Mouse (Mus musculus) kidney, adult 8-10 months (tissue): ENCODE data around the gene Scrn3.

Source experiments
- DNase-seq, 2 experiments: peaks; one replicate each; pipeline ENCODE4 v3.0.0; 2022

Gene Scrn3

DNA sequence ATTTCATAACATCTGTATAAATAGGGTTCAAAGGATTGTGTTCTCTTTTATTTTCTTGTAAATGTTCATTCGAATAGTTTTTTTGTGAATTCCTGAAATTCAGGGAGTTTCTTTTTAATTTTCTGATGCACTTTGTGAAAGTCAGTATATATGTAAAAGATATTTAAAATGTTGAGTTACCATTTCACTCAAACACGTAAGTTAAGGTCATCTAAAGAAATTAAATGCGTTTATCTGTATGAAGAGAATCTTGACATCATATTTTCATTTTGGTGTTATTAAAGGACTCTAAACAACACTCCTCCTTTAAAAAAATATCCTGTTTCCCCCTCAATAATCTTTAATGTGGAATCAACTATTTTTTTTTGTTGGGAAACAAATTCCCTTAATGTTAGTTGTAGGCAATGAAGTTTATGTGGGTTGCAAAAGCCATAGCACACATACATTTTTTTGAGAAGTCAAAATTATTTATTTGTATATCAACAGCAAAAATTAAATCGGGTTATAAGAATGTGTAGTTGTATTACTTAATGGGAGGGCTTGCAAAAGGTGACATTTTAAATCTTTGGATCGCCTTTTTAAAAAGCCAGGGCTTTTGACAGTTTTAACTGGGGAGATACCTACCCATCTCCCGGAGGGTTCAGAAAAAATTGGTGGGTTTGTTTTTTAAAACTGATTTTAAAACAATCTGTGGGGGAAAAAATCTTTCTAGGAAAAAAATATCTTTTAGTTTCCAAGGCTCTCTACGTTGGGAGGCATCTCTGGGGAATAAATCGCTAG, 37.0 kb upstream of the Scrn3 start:
- DNase-seq = no peak

DNA sequence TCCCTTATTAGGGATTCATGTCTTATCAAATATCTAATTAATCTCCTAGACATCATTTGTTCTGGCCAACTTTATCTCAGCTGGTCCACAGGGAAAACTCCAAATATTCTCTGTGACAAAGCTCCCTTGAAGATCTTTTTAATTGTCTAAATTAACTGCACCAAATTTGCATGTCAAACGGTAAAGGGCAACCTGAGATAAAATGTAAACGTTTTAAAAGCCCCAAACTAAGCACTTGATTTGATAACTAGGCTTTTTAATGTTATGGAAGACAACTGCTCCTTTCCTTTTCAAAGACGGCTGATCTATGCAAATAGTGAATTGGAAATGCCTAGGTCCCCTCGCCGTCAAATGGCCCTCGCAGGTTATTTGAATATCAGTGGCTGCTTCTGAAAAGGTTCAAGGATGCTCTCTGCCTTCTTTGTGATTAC, 36.2 kb upstream of the Scrn3 start:
- DNase-seq = no peak

- no peak for DNase-seq
Observed at GRCm38 (mm10) chr2:73277021-73277708, 35.2 kb upstream of the Scrn3 start.

- no peak for DNase-seq
Observed at GRCm38 (mm10) chr2:73277709-73278075, 34.7 kb upstream of the Scrn3 start.

- peak; percentile 74 to 86 for DNase-seq
Observed at GRCm38 (mm10) chr2:73278131-73278854, 34.1 kb upstream of the Scrn3 start.

DNA sequence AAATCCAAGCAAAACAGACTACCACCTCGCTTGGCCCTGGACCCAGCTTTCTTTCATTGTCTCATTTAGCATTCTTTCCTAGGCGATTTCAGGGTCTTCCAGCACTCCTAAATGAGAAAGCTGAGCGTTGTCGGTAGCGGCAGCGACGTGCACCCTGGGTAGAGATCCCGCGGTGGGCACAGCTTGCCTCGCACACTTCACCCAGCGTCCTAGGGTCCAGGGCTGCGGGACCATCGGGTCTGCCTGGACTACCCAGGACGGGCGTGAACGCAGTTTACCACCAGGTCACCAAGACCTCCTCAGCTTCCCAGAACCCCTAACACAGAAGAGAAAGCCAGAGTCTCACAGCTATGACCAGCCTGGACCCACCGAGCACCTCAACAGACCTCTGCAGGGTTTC, 33.5 kb upstream of the Scrn3 start:
- no peak for DNase-seq

DNA sequence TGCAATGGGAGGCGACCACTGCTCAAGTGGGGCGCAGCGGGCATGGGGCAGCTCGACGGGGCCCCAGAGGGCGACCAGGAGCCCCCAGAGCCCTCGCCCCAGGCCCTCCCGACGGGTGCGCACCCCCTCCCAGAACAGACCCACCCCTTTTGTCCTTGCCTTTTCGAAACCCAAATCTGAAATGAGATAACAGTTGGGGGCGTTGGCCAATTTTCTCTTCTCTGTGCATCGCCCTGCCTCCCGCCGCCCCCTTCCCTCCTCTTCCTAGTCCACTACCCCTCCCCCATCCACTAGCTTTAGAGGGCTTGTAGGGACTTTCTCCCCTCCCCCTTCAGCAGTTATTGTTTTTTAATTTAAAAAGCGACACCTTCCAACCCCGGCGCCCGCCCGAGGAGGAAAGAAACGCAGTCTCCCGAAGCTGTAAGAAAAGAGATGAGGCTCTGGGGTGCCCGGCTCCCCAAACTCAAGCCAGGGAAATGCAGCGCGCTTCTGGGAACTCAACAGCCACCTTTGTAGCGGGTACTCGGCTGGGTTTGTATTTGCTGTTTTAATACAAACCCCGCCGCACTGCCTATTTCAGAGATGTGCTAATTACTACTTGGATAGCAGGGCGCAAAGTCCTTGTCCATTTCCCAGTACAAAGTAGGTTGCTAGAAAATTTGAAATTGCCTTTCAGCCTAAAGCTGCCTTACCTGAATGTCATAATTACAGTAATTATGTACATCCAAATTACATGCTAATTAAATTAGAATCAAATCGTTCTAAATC, 32.9 kb upstream of the Scrn3 start:
- no peak for DNase-seq

- DNase-seq = no peak
Observed at GRCm38 (mm10) chr2:73280356-73281047, 31.9 kb upstream of the Scrn3 start.

- DNase-seq = no peak
Observed at GRCm38 (mm10) chr2:73281048-73281661, 31.2 kb upstream of the Scrn3 start.

- DNase-seq = no peak
Observed at GRCm38 (mm10) chr2:73281707-73282106, 30.7 kb upstream of the Scrn3 start.

- DNase-seq = no peak
Observed at GRCm38 (mm10) chr2:73285630-73286029, 26.8 kb upstream of the Scrn3 start.

GRCm38 (mm10) chr2:73291130-73291529, 21.3 kb upstream of the Scrn3 start:
- DNase-seq = no peak

DNA sequence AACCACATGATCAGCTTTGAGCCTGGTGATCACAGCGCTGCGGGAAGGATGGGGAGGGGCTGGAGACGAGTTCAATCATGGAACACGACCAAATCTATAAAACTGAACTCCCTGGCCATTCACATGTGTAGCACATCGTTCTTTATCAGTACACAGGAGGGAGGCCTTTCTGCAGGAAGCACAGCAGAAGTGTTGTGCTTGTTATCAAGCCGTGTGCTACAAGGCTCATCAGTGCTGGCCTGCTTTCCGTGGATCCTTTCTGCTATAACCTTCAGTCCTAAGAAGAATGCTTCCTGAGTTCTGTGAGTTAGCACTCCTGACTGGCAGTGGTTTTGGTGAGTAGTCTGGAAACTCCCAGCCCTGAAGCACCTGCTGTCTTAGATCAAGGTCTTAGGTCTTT, 17.4 kb upstream of the Scrn3 start:
- DNase-seq = no peak

DNA sequence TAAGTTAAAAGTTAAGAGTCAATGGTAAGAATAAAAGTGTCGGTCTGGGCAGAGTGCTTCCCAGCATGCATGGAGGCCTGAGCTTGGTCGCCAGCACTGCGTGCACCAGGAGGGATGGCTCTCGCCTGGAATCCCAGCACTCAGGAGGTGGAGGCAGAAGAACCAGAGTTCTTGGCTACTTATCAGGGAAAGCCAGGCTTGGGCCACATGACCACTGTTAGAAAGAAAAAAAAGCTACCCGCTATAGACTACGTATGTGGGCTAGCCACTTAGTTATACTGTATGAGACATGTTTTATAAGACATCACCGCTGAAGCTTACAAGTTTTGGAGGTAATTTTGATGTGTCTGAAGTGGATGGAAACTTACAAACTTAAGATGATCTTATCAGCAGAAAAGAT, 14.2 kb upstream of the Scrn3 start:
- no peak for DNase-seq

DNA sequence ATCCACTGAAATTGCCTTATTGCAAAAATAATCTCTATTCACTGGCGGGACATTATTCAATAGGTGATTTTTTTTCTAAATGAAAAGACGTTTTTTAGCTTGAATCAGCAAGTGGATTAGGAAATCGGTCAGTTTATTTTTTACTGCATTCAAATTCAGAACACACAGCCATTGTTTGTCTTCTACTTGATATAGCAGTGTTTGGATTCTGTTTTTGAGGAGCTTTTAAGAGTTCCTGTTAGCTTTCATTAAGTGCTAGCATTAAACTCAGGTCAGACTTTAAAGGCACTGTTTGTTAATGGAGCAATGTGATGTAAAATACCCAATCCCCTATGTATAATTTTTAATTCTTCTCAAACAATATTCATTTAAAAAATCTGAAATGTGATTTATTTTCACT, 13.6 kb upstream of the Scrn3 start:
- no peak for DNase-seq

DNA sequence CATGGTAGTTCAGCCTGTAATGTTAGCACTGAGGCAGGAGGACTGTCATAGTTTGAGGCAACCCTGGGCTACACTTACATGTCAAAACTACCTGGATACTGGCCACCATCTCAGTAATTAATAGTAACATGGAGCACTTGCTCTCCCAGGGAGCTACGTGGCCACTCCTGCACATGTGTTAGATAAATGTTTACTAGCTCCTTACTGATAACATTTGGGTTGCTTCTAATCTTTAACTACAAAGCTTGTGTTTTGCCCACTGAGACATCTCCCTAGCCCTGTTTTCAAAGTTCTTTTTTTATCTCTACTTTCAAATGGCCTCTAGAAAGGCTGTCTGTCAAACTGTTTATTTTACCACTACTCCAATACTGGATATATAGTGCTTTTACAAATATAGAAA, 10.4 kb upstream of the Scrn3 start:
- DNase-seq = no peak

- no peak for DNase-seq
Observed at GRCm38 (mm10) chr2:73302722-73303121, 9.7 kb upstream of the Scrn3 start.

- DNase-seq = peak in 1 of 2 experiments; percentile 44
Observed at GRCm38 (mm10) chr2:73304506-73304905, 7.9 kb upstream of the Scrn3 start.

GRCm38 (mm10) chr2:73306006-73306405, 6.4 kb upstream of the Scrn3 start:
- DNase-seq = peak in 1 of 2 experiments; percentile 24

DNA sequence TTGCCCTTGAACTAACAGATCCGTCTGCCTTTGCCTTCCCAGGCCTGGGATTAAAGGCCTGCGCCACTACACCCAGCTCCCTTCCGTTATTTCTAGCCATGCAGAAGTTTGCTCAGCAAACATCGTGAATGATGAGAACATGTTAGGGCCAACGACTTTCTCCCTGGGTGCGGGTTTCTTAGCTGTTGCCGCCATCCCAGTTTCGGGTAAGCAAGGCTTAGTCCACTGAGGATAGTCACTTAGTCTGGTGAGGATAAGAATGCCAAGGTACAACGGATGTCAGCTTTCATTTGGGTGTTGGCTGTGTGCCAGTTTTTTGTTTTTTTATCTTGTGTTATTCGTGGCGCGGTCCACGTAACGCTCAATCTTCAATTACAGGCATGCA, 708 bp downstream of the Scrn3 start:
- DNase-seq = peak; percentile 29 to 44

GRCm38 (mm10) chr2:73314311-73314710, 1.9 kb downstream of the Scrn3 start:
- no peak for DNase-seq

- peak in 1 of 2 experiments; percentile 17 for DNase-seq
Observed at GRCm38 (mm10) chr2:73317426-73317825, 5.0 kb downstream of the Scrn3 start.
